Mouse (Mus musculus) liver, embryonic 16.5 days (tissue): ENCODE data around the gene Stmn3. TPM values are rescaled to one million over a fixed set of nuclear protein-coding genes. Genes with fewer than 3 reads are reported as not detected.

ENCODE experiments used
- ATAC-seq: fragments of 200-750 bp; cut with Nextera tagmentation; 2 replicates; pipeline ENCODE4 v1.8.0; 2017; ENCODE audit warnings: low read depth, mild to moderate bottlenecking, moderate number of reproducible peaks, moderate library complexity
- H3K27ac ChIP-seq: fragments of 300-500 bp; sonication (generic); 2 replicates; pipeline ENCODE4 v1.5.1; 2014; ENCODE audit warnings: mild to moderate bottlenecking, low read length
- H3K27me3 ChIP-seq: fragments of 300-500 bp; sonication (generic); 2 replicates; pipeline ENCODE4 v1.6.1; 2014; ENCODE audit warnings: low read depth, low read length, mixed read lengths; ENCODE audit not compliant: control insufficient read depth, insufficient read depth
- H3K36me3 ChIP-seq: fragments of 300-500 bp; sonication (generic); 2 replicates; pipeline ENCODE4 v1.6.1; 2014; ENCODE audit warnings: mild to moderate bottlenecking; ENCODE audit not compliant: control insufficient read depth, insufficient read depth
- H3K4me1 ChIP-seq: fragments of 300-500 bp; sonication (generic); 2 replicates; pipeline ENCODE4 v1.6.1; 2014; ENCODE audit warnings: low read depth, low read length, mixed read lengths; ENCODE audit not compliant: control insufficient read depth
- H3K4me2 ChIP-seq: fragments of 300-500 bp; sonication (generic); 2 replicates; pipeline ENCODE4 v1.6.1; 2014; ENCODE audit warnings: low read depth, low read length, mixed read lengths
- H3K4me3 ChIP-seq: fragments of 300-500 bp; sonication (generic); 2 replicates; pipeline ENCODE4 v1.5.1; 2014; ENCODE audit warnings: low read depth, mild to moderate bottlenecking, low read length
- H3K9ac ChIP-seq: fragments of 300-500 bp; sonication (generic); 2 replicates; pipeline ENCODE4 v1.6.1; 2014; ENCODE audit warnings: low read depth, low read length
- H3K9me3 ChIP-seq: fragments of 300-500 bp; sonication (generic); replicated peaks from 2 replicates; pipeline ENCODE4 v1.6.1; 2016; ENCODE audit warnings: low read length; ENCODE audit not compliant: control insufficient read depth
- WGBS: fragments of 180-500 bp; shearing (Covaris S2); extraction: QIAGEN DNeasy Blood & Tissue Kit; methylation state at CpG from one replicate; pipeline ENCODE4 v1.1.7; 2014; ENCODE audit not compliant: insufficient replicate concordance; 5-methylcytosine and 5-hydroxymethylcytosine counted together
- polyA plus RNA-seq: library from polyadenylated mRNA; unstranded; fragments of >200 nt; fragmentation: Nextera tagmentation; extraction: Ambion mirVana; gene quantifications from 2 replicates; pipeline ENCODE4 v1.2.1, GENCODE M21; 2015

Stmn3 gene
- polyA plus RNA-seq, 1 experiment from 2014 or later = 0.32 TPM

GRCm38 (mm10) chr2:181320103-181320499 lies 5.8 kb upstream of the Stmn3 start:
- ATAC-seq = no peak
- Histone ChIP-seq H3K36me3 (peaks cover 12% of the 10 kb centered on the region; the same call in 1 of the 2 replicates), H3K27ac (peak overlapping the region; percentile 93)

GRCm38 (mm10) chr2:181319248-181320102 lies 5.2 kb upstream of the Stmn3 start, which contains the start of gene Rtel1:
Rtel1 (plus strand) TSS chr2:181319739.
- Histone ChIP-seq H3K9me3 (no peaks in the 10 kb centered on the region), H3K4me2 (peak within 1 kb of the TSS; percentile 89), H3K27ac (peak within 1 kb of the TSS; percentile 93), H3K9ac (peak within 1 kb of the TSS; percentile 80), H3K36me3 (peaks cover 12% of the 10 kb centered on the region; the same call in 1 of the 2 replicates), H3K4me1 (peaks cover 15% of the 10 kb centered on the region), H3K27me3 (peaks cover 23% of the 10 kb centered on the region), H3K4me3 (peak within 1 kb of the TSS; percentile 85)
- ATAC-seq = peak; percentile 92
- WGBS = 4% methylated on average over 40 of the region's 40 CpGs

More at GRCm38 (mm10) chr2:181320103-181320499, 5.8 kb upstream of the Stmn3 start:
- 8% methylated on average over 7 of the region's 7 CpGs for WGBS
- Histone ChIP-seq H3K27me3 (peaks cover 17% of the 10 kb centered on the region), H3K9me3 (no peaks in the 10 kb centered on the region), H3K4me1 (peaks cover 15% of the 10 kb centered on the region), H3K4me3 (peak overlapping the region; percentile 85), H3K9ac (peak overlapping the region; percentile 80), H3K4me2 (peak overlapping the region; percentile 89)

- H3K9ac ChIP-seq = no peak overlapping the region
- H3K36me3 ChIP-seq = no peaks in the 10 kb centered on the region
- peaks cover 4% of the 10 kb centered on the region for H3K4me1 ChIP-seq
- no peak overlapping the region for H3K4me2 ChIP-seq
- ATAC-seq = no peak
- H3K27me3 ChIP-seq = peaks cover 57% of the 10 kb centered on the region
- 7% methylated on average over 35 of the region's 35 CpGs for WGBS
- H3K4me3 ChIP-seq = no peak overlapping the region
- no peak overlapping the region for H3K27ac ChIP-seq
- no peaks in the 10 kb centered on the region for H3K9me3 ChIP-seq
These were observed 788 bp downstream of the Stmn3 start for GRCm38 (mm10) chr2:181313344-181314079.

GRCm38 (mm10) chr2:181313006-181313343 lies 1.3 kb downstream of the Stmn3 start:
- H3K27me3 ChIP-seq = peaks cover 60% of the 10 kb centered on the region
- ATAC-seq = no peak
- H3K36me3 ChIP-seq = no peaks in the 10 kb centered on the region
- no peak overlapping the region for H3K9ac ChIP-seq
- no peaks in the 10 kb centered on the region for H3K9me3 ChIP-seq
- H3K4me3 ChIP-seq = no peak overlapping the region
- no peak overlapping the region for H3K27ac ChIP-seq
- no peak overlapping the region for H3K4me2 ChIP-seq
- WGBS = 16% methylated on average over 5 of the region's 5 CpGs
- peaks cover 4% of the 10 kb centered on the region for H3K4me1 ChIP-seq

- H3K27ac ChIP-seq = no peak overlapping the region
- H3K27me3 ChIP-seq = peaks cover 64% of the 10 kb centered on the region
- H3K4me3 ChIP-seq = no peak overlapping the region
- no peaks in the 10 kb centered on the region for H3K9me3 ChIP-seq
- no peak for ATAC-seq
- WGBS = 62% methylated on average over 3 of the region's 3 CpGs
- H3K4me2 ChIP-seq = no peak overlapping the region
- no peaks in the 10 kb centered on the region for H3K36me3 ChIP-seq
- peaks cover 4% of the 10 kb centered on the region for H3K4me1 ChIP-seq
- no peak overlapping the region for H3K9ac ChIP-seq
These were observed 1.9 kb downstream of the Stmn3 start for GRCm38 (mm10) chr2:181312435-181312834.

- Histone ChIP-seq H3K4me2 (no peak overlapping the region), H3K4me1 (no peaks in the 10 kb centered on the region), H3K27me3 (peaks cover 37% of the 10 kb centered on the region), H3K9me3 (no peaks in the 10 kb centered on the region), H3K36me3 (no peaks in the 10 kb centered on the region), H3K9ac (no peak overlapping the region), H3K27ac (no peak overlapping the region), H3K4me3 (no peak overlapping the region)
- WGBS = 12% methylated on average over 30 of the region's 30 CpGs
- ATAC-seq = no peak
These were observed 7.0 kb downstream of the Stmn3 start for GRCm38 (mm10) chr2:181307144-181307804.

- peaks cover 31% of the 10 kb centered on the region for H3K27me3 ChIP-seq
- no peak overlapping the region for H3K4me2 ChIP-seq
- ATAC-seq = no peak
- H3K4me3 ChIP-seq = no peak overlapping the region
- H3K9ac ChIP-seq = no peak overlapping the region
- no peaks in the 10 kb centered on the region for H3K36me3 ChIP-seq
- no peaks in the 10 kb centered on the region for H3K4me1 ChIP-seq
- H3K27ac ChIP-seq = no peak overlapping the region
- 60% methylated on average over 1 of the region's 1 CpGs for WGBS
- no peaks in the 10 kb centered on the region for H3K9me3 ChIP-seq
These were observed 9.4 kb downstream of the Stmn3 start for GRCm38 (mm10) chr2:181304944-181305343.

- 35% methylated on average over 3 of the region's 3 CpGs for WGBS
These were observed 12.3 kb downstream of the Stmn3 start for GRCm38 (mm10) chr2:181302041-181302440.

More at GRCm38 (mm10) chr2:181302041-181302440, 12.3 kb downstream of the Stmn3 start:
- peaks cover 14% of the 10 kb centered on the region for H3K27me3 ChIP-seq
- no peak overlapping the region for H3K9ac ChIP-seq
- no peaks in the 10 kb centered on the region for H3K9me3 ChIP-seq
- no peak overlapping the region for H3K4me2 ChIP-seq
- H3K4me1 ChIP-seq = no peaks in the 10 kb centered on the region
- no peak for ATAC-seq
- H3K27ac ChIP-seq = no peak overlapping the region
- H3K4me3 ChIP-seq = no peak overlapping the region
- H3K36me3 ChIP-seq = no peaks in the 10 kb centered on the region
